Mouse (Mus musculus) kidney, adult 8-10 months (tissue): ENCODE measurements at regions not wholly inside any gene's neighbourhood (a gene's known extent, or its start where the extent isn't known, plus 50 kb on each side); places are given as distances from the start of the nearest gene placed in this dataset.

ENCODE experiments used
- DNase-seq, 2 experiments: peaks; one replicate each; pipeline ENCODE4 v3.0.0; 2022

GRCm38 (mm10) chr3:79996803-79997202 lies 112.5 kb downstream of the Fam198b start:
- DNase-seq: no peak

GRCm38 (mm10) chr3:80002335-80002734 lies 118.0 kb downstream of the Fam198b start:
- no peak for DNase-seq

- DNase-seq: no peak
These were observed 119.2 kb downstream of the Fam198b start for GRCm38 (mm10) chr3:80003300-80004090.

- no peak for DNase-seq
These were observed 120.2 kb downstream of the Fam198b start for GRCm38 (mm10) chr3:80004556-80004955.

- no peak for DNase-seq
These were observed 120.6 kb downstream of the Fam198b start for GRCm38 (mm10) chr3:80004966-80005365.

GRCm38 (mm10) chr3:80005371-80005770 lies 121.0 kb downstream of the Fam198b start:
- no peak for DNase-seq

- DNase-seq: no peak
These were observed 121.9 kb downstream of the Fam198b start for GRCm38 (mm10) chr3:80006263-80006662.

GRCm38 (mm10) chr3:80007006-80007405 lies 122.7 kb downstream of the Fam198b start:
- DNase-seq: no peak

- DNase-seq: no peak
These were observed 124.9 kb downstream of the Fam198b start for GRCm38 (mm10) chr3:80009275-80009674.

- DNase-seq: no peak
These were observed 141.5 kb downstream of the Fam198b start for GRCm38 (mm10) chr3:80025795-80026194.

GRCm38 (mm10) chr3:80033071-80033470 lies 148.7 kb downstream of the Fam198b start:
- DNase-seq: no peak

- DNase-seq: no peak
These were observed 154.3 kb downstream of the Fam198b start for GRCm38 (mm10) chr3:80038553-80039129.

GRCm38 (mm10) chr3:80042756-80043484 lies 158.6 kb downstream of the Fam198b start:
- peak; percentile 46 to 64 for DNase-seq

- DNase-seq: no peak
These were observed 165.3 kb downstream of the Fam198b start for GRCm38 (mm10) chr3:80049495-80050225.

- no peak for DNase-seq
These were observed 166.6 kb downstream of the Fam198b start for GRCm38 (mm10) chr3:80050920-80051319.

GRCm38 (mm10) chr3:80051963-80052362 lies 167.6 kb downstream of the Fam198b start:
- DNase-seq: no peak

- DNase-seq: no peak
These were observed 168.5 kb downstream of the Fam198b start for GRCm38 (mm10) chr3:80052879-80053278.

GRCm38 (mm10) chr3:80053435-80053834 lies 169.1 kb downstream of the Fam198b start:
- no peak for DNase-seq

GRCm38 (mm10) chr3:80056636-80057350 lies 172.5 kb downstream of the Fam198b start:
- DNase-seq: no peak

GRCm38 (mm10) chr3:80058722-80059121 lies 174.4 kb downstream of the Fam198b start:
- DNase-seq: peak; percentile 17 to 69

- no peak for DNase-seq
These were observed 186.4 kb downstream of the Fam198b start for GRCm38 (mm10) chr3:80070726-80071125.

- DNase-seq: peak; percentile 30 to 67
These were observed 195.6 kb downstream of the Fam198b start for GRCm38 (mm10) chr3:80079801-80080418.
